Mouse (Mus musculus): Measurements from ENCODE around the gene Rab8a.
"Not testable (repeated sequence)": the region's sequence is repeated elsewhere in the genome, so short reads cannot be mapped to it uniquely, and the experiment has no call there.

Gene Rab8a

DNA sequence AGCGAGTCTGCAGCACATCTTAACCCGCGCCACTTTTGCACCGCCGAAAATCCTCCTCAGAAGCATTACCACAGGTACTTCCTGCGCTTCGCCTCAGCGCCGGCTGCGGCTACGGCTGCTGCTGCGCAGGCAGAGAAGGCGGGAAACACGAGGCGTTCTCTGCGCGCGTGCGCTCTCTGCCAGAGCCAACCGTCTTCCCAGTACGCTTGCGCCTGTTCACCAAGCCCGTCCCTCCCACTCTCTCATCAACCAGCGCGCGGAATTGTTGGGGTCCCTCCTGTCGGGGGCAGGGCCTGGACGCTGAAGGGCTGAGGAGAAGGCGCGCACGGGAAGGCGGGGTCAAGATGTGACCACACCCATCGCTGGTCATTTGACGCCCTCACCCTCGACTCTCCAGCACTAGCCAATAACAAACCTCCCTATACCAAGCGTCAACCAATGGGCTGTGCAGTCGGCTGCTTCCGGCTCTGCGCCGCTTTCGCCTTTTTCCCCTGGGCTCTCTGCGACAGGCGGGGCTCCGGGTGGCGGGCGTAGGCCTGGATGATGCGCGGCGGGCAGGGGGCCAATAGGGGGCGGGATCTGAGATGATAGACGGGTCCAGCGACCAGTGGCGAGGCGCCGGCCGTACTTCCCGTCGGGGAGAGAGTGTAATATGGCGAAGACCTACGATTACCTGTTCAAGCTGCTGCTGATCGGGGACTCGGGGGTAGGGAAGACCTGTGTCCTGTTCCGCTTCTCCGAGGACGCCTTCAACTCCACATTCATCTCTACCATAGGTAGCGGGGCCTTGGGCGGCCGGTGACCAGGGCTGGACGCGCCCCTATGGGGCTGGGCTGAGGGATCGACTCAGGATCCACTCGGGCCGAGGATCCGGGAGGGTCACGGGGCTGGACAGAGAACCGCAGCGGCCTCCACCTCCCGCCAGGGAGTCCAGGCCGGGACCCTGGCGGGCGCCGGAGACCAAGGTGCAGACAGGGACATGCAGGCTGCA lies at the start of gene Rab8a:
Gene Rab8a, plus strand, starts transcription at position 494 of the 991 bp plus-strand sequence.
- DNase-seq (ENCODE audit: low read depth) = peak; percentile 100

DNA sequence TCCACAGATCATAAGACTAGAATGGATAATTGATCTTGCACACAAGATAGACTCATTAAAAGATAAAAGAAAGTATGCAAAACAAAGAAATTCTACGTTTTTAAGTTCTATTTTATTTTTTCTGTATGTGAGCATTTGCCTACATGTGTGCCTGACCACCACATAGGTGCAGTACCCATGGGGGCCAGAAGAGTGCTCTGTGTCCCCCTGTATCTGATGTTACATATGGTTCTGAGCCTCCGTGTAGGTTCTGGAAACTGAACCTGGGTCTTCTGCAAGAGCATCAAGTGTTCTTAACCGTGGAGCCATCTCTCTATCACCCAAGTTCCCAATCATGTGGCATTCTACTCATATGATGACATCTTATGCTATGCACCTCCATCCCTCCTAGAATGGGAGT lies 48.5 kb upstream of the Rab8a start:
- peak; percentile 32 for DNase-seq (ENCODE audit: low read depth)

DNA sequence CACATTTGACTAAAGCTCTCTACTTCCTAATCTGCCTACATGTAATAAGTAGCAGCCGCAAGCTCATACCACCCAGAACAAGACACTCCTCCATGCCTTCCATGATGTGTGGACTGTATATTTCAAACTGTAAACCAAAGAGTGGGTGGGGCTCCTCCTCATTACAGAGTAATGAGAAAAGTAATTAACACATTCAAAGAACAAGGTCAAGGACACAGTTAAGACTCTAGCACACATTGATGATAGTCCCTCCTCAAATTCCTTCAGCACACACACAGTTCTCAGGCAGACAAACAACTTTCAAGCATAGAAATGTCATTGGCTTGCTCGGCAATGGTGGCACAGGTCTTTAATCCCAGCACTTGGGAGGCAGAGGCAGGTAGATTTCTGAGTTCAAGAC lies 45.8 kb upstream of the Rab8a start:
- no peak for DNase-seq (ENCODE audit: low read depth)

DNA sequence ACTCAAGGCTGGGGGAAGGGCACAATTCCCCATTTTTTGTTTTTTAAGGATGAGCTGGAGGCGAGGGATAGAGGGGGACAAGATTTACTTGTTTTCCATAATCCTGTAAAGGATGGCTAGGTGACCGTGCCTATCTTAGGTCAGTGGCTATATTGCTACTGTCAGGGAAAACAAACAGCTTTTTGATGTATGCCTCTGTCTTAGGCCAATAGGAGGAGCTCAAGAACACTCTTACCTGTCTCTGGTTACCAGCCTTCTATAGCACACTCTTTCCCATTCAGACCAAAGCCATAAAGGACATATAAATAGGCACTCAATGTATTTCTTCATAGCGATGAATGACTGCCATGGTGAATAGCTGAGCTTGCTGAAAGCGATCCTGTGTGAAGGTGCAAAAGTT lies 42.4 kb upstream of the Rab8a start:
- DNase-seq (ENCODE audit: low read depth) = peak; percentile 57

- DNase-seq (ENCODE audit: low read depth) = not testable (repeated sequence)
Observed at GRCm38 (mm10) chr8:72121486-72121885, 39.5 kb upstream of the Rab8a start.

GRCm38 (mm10) chr8:72121997-72122396 lies 39.0 kb upstream of the Rab8a start:
- DNase-seq (ENCODE audit: low read depth) = no peak

GRCm38 (mm10) chr8:72127834-72128233 lies 33.2 kb upstream of the Rab8a start:
- DNase-seq (ENCODE audit: low read depth) = no peak

- no peak for DNase-seq (ENCODE audit: low read depth)
Observed at GRCm38 (mm10) chr8:72131251-72131650, 29.7 kb upstream of the Rab8a start.

GRCm38 (mm10) chr8:72131901-72132300 lies 29.1 kb upstream of the Rab8a start:
- peak; percentile 72 for DNase-seq (ENCODE audit: low read depth)

GRCm38 (mm10) chr8:72132417-72132816 lies 28.6 kb upstream of the Rab8a start:
- DNase-seq (ENCODE audit: low read depth) = no peak

- DNase-seq (ENCODE audit: low read depth) = no peak
Observed at GRCm38 (mm10) chr8:72132891-72133290, 28.1 kb upstream of the Rab8a start.

GRCm38 (mm10) chr8:72133507-72133906 lies 27.5 kb upstream of the Rab8a start:
- peak; percentile 33 for DNase-seq (ENCODE audit: low read depth)

GRCm38 (mm10) chr8:72134756-72135445 lies 26.1 kb upstream of the Rab8a start, which contains the start of gene Tpm4:
Tpm4 (plus strand) TSS chr8:72134975.
- peak; percentile 87 for DNase-seq (ENCODE audit: low read depth)

- peak; percentile 74 for DNase-seq (ENCODE audit: low read depth)
Observed at GRCm38 (mm10) chr8:72135446-72136301, 25.3 kb upstream of the Rab8a start.

DNA sequence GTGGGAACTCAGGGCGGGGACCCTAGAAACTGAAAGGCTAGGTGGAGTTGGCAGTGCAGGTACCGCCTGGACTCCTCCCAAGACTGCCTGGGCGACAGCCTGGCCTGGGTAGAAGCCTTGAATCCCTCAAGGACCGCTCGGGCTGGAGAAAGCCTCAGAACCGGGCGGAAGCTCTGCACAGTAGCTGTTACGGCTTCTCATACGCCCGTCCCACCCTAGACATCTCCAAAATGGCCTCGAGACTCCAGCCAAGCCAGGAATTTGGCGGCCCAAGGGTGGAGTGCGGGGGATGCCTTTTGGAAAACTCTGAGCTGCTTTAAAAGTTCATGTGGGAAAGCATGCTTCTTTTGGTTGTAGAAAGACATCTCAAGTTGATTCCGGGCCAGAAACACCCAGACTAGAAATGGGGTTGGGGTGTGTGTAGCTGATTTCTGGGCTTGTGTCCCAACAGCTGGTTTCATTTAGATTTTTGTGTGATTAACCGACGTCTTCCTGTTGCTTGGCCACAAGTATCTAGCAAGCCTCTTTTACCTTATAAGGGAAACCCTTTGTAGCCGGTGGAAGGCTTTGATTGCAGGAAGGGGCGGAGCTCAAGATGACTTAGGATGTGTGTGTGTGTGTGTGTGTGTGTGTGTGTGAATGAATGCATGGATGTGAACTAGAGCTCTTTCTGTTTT lies 24.6 kb upstream of the Rab8a start:
- peak; percentile 96 for DNase-seq (ENCODE audit: low read depth)

DNA sequence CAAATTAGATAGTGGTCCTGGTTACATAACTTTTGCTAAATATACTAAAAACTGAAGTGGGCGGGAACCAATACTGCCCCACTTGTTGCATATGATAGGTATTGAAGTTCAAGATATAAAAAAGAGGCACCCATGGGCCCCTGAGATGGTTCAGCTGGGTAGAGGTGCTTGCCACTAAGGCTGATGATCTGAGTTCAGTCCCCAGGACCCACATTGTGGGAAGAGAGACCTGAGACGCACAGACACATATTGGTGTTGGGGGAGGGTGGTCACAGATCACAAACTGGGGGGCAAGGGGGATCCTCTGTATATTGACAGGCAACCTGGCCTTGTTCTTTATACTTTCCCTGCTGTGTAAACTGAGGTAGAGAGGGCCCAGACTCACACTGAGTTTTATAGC lies 23.6 kb upstream of the Rab8a start:
- DNase-seq (ENCODE audit: low read depth) = peak; percentile 40

- no peak for DNase-seq (ENCODE audit: low read depth)
Observed at GRCm38 (mm10) chr8:72138456-72138855, 22.5 kb upstream of the Rab8a start.

DNA sequence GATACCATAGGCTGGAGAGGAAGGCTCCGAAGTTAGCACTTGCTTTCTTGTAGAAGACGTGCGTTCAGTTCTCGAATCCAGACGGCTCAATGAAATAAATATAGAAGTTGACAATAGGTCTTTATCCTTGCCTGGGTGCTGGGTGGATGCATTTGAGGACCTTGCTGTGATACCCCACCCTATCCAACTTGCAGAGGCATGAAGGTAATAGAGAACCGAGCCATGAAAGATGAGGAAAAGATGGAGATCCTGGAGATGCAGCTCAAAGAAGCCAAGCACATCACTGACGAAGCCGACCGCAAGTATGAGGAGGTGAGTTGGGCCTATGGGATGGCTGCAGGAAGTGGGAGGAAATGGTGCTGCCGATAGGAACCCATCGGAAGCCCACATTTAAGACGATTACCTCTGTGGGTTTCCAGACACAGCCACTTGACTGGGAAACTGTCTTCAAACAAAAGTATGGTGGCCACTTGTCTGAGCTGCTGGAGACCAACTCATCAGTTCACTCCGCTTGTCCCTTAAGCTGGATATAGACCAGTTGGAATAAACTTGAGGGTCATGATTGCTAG lies 17.7 kb upstream of the Rab8a start:
- DNase-seq (ENCODE audit: low read depth) = no peak

- DNase-seq (ENCODE audit: low read depth) = no peak
Observed at GRCm38 (mm10) chr8:72144345-72144975, 16.5 kb upstream of the Rab8a start.

DNA sequence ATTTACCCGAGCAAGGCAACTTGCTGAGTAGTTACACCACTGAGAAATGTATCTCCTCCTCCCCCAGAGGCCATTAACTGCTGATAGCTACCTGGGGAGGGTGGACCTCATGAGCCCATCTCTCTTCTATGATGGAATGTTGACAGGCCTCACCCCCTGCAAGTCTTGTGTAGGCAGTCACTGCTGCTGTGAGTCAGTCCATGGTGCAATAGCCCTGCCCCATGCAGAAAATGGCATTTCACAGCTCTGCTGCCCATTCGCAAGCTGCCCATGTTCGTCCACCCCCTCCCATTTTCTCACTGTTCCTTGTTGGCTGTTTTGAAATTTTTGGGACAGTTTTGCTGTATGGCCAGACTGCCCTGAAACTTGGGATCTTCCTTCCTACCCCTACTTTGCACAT lies 15.5 kb upstream of the Rab8a start:
- no peak for DNase-seq (ENCODE audit: low read depth)

- DNase-seq (ENCODE audit: low read depth) = no peak
Observed at GRCm38 (mm10) chr8:72146056-72146455, 14.9 kb upstream of the Rab8a start.
